Mouse (Mus musculus): ENCODE data around the gene Celf2.

Celf2 gene

GRCm38 (mm10) chr2:7179186-7179585 is 330.2 kb downstream of the Celf2 start:
- DNase-seq (ENCODE audit: low spot score): no peak

GRCm38 (mm10) chr2:7173271-7174064 is 335.9 kb downstream of the Celf2 start:
- DNase-seq (ENCODE audit: low spot score): no peak

GRCm38 (mm10) chr2:7171087-7171696 is 338.2 kb downstream of the Celf2 start:
- no peak for DNase-seq (ENCODE audit: low spot score)

- no peak for DNase-seq (ENCODE audit: low spot score)
These were observed 343.6 kb downstream of the Celf2 start for GRCm38 (mm10) chr2:7165786-7166185.

- DNase-seq (ENCODE audit: low spot score): no peak
These were observed 349.3 kb downstream of the Celf2 start for GRCm38 (mm10) chr2:7160108-7160507.

GRCm38 (mm10) chr2:7147303-7147702 is 362.1 kb downstream of the Celf2 start:
- DNase-seq (ENCODE audit: low spot score): no peak

GRCm38 (mm10) chr2:7145541-7146043 is 363.8 kb downstream of the Celf2 start:
- no peak for DNase-seq (ENCODE audit: low spot score)

GRCm38 (mm10) chr2:7144871-7145270 is 364.5 kb downstream of the Celf2 start:
- DNase-seq (ENCODE audit: low spot score): no peak

GRCm38 (mm10) chr2:7123366-7123765 is 386.0 kb downstream of the Celf2 start:
- DNase-seq (ENCODE audit: low spot score): no peak

GRCm38 (mm10) chr2:7115801-7116200 is 393.6 kb downstream of the Celf2 start:
- DNase-seq (ENCODE audit: low spot score): no peak

GRCm38 (mm10) chr2:7115161-7115560 is 394.2 kb downstream of the Celf2 start:
- DNase-seq (ENCODE audit: low spot score): no peak

GRCm38 (mm10) chr2:7113738-7114137 is 395.6 kb downstream of the Celf2 start:
- no peak for DNase-seq (ENCODE audit: low spot score)

- DNase-seq (ENCODE audit: low spot score): no peak
These were observed 397.1 kb downstream of the Celf2 start for GRCm38 (mm10) chr2:7112156-7112813.

- DNase-seq (ENCODE audit: low spot score): no peak
These were observed 415.9 kb downstream of the Celf2 start for GRCm38 (mm10) chr2:7093414-7093813.

GRCm38 (mm10) chr2:7092641-7093040 is 416.7 kb downstream of the Celf2 start:
- DNase-seq (ENCODE audit: low spot score): no peak

- no peak for DNase-seq (ENCODE audit: low spot score)
These were observed 418.9 kb downstream of the Celf2 start for GRCm38 (mm10) chr2:7090496-7090895.

- no peak for DNase-seq (ENCODE audit: low spot score)
These were observed 420.1 kb downstream of the Celf2 start for GRCm38 (mm10) chr2:7089069-7089834.

- DNase-seq (ENCODE audit: low spot score): no peak
These were observed 420.8 kb downstream of the Celf2 start for GRCm38 (mm10) chr2:7088536-7088935.

GRCm38 (mm10) chr2:7087480-7087879 is 421.9 kb downstream of the Celf2 start:
- DNase-seq (ENCODE audit: low spot score): no peak

GRCm38 (mm10) chr2:7083489-7084090 is 425.8 kb downstream of the Celf2 start:
- DNase-seq (ENCODE audit: low spot score): no peak

GRCm38 (mm10) chr2:7082376-7083025 is 426.9 kb downstream of the Celf2 start:
- no peak for DNase-seq (ENCODE audit: low spot score)

All from urinary bladder, postnatal 10 days (tissue).